Mouse (Mus musculus): Measurements from ENCODE around the gene Ahr.

Ahr gene

DNA sequence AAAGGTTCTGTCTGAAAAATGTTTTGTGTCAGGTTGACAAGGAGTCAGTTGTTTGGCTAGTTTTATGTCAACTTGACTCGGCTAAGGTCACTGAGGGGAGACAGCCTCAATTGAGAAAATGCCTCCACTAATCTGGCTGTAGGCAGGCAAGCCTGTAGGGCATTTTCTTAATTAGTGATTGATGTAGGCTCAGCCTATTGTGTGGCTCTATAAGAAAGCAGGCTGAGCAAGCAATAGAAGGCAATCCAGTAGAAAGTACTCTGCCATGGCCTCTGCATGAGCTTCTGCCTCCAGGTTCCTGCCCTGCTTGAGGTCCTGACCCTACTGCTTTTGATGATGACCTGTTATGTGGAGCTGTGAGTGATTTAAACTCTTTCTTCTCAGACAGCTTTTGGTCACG lies 33.4 kb downstream of the Ahr start:
- no peak for DNase-seq

- no peak for DNase-seq
These were observed 39.6 kb downstream of the Ahr start for GRCm38 (mm10) chr12:35495195-35495594.

- DNase-seq = no peak
These were observed 54.1 kb downstream of the Ahr start for GRCm38 (mm10) chr12:35480764-35481163.

- no peak for DNase-seq
These were observed 55.9 kb downstream of the Ahr start for GRCm38 (mm10) chr12:35478906-35479305.

- DNase-seq = no peak
These were observed 71.4 kb downstream of the Ahr start for GRCm38 (mm10) chr12:35463457-35463856.

GRCm38 (mm10) chr12:35462667-35463066 lies 72.2 kb downstream of the Ahr start:
- no peak for DNase-seq

DNA sequence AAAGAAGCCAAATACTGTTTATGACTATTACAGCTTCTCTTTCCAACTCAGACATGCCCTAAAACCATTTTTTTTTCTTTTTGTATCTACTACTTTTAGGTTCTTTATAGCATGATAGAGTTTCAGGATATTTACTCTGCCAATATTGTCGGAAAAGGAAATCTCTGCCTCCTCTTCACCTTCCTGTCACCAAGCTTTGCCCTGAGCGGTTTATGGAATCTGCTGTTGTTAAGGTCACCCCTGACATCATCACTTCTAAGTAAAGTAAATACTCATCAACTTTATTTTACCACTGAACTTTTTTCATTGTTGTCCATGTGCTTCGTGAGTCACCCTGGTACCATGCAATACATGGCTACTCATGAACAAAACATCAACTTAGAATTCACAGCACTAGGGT lies 75.2 kb downstream of the Ahr start:
- no peak for DNase-seq

All from cerebellum, postnatal 25 days (tissue).